Mouse (Mus musculus) liver, postnatal 0 days (tissue): ENCODE results near the gene Clec4a2.
"Not testable (repeated sequence)": the region's sequence is repeated elsewhere in the genome, so short reads cannot be mapped to it uniquely, and the experiment has no call there.

ENCODE experiments used
- CTCF ChIP-seq: sonication (generic); IDR thresholded peaks from 2 replicates; pipeline ENCODE4 v1.5.1; 2016; ENCODE audit warnings: antibody characterized with exemption, low read depth
- EP300 ChIP-seq: IDR thresholded peaks from 2 replicates; pipeline ENCODE4 v1.6.1; 2016; ENCODE audit warnings: antibody characterized with exemption, low read depth, mild to moderate bottlenecking

DNA sequence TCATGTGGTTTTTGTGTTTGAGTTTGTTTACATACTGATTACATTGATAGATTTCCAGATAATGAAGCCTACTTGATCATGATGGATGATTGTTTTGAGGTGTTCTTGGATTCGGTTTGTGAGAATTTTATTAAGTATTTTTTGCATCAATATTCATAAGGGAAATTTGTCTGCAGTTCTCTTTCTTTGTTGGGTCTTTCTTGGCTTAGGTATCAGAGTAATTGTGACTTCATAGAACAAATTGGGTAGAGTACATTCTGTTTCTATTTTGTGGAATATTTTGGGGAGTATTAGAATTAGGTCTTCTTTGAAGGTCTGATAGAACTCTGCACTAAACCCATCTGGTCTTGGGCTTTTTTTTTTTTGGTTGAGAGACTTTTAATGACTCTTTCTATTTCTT, at the start of gene Clec4a2:
- not testable (repeated sequence) for TF ChIP-seq CTCF, EP300
